Mouse (Mus musculus): Measurements from ENCODE around the gene Casz1. TPM values are rescaled to one million over a fixed set of nuclear protein-coding genes. Genes with fewer than 3 reads are reported as not detected.

Casz1 gene
- polyA plus RNA-seq, 1 experiment from 2014 or later: 17.3 TPM

GRCm38 (mm10) chr4:148855527-148855926 is 51.3 kb downstream of the Casz1 start:
- no peaks in the 10 kb centered on the region for H3K9me3 ChIP-seq
- H3K9ac ChIP-seq: no peak overlapping the region
- peak overlapping the region; percentile 49 for H3K27ac ChIP-seq (replicated peaks)
- H3K4me1 ChIP-seq (replicated peaks): peaks cover 68% of the 10 kb centered on the region
- no peak overlapping the region for H3K4me2 ChIP-seq
- 81% methylated on average over 5 of the region's 5 CpGs for WGBS
- H3K27me3 ChIP-seq: peaks cover 70% of the 10 kb centered on the region
- H3K4me3 ChIP-seq: no peak overlapping the region
- no peaks in the 10 kb centered on the region for H3K36me3 ChIP-seq
- no peak for ATAC-seq (ENCODE audit: low read depth)

GRCm38 (mm10) chr4:148856216-148856615 is 52.0 kb downstream of the Casz1 start:
- Histone ChIP-seq H3K27ac (replicated peaks) (0 out of 2 replicates have a peak overlapping the region, but pooled peaks have one; percentile 47), H3K9me3 (no peaks in the 10 kb centered on the region), H3K36me3 (no peaks in the 10 kb centered on the region), H3K27me3 (peaks cover 72% of the 10 kb centered on the region), H3K9ac (0 out of 2 replicates have a peak overlapping the region, but pooled peaks have one; percentile 1), H3K4me3 (no peak overlapping the region), H3K4me1 (replicated peaks) (peaks cover 70% of the 10 kb centered on the region), H3K4me2 (no peak overlapping the region)
- 70% methylated on average over 4 of the region's 4 CpGs for WGBS
- no peak for ATAC-seq (ENCODE audit: low read depth)

GRCm38 (mm10) chr4:148857398-148858084 is 53.3 kb downstream of the Casz1 start:
- ATAC-seq (ENCODE audit: low read depth): no peak
- Histone ChIP-seq H3K36me3 (no peaks in the 10 kb centered on the region), H3K4me2 (no peak overlapping the region), H3K4me3 (no peak overlapping the region), H3K9ac (peak overlapping the region; percentile 22; the same call in 1 of the 2 replicates), H3K9me3 (no peaks in the 10 kb centered on the region), H3K27me3 (peaks cover 79% of the 10 kb centered on the region), H3K27ac (replicated peaks) (0 out of 2 replicates have a peak overlapping the region, but pooled peaks have one; percentile 47), H3K4me1 (replicated peaks) (peaks cover 70% of the 10 kb centered on the region)
- 56% methylated on average over 13 of the region's 13 CpGs for WGBS

GRCm38 (mm10) chr4:148858194-148858593 is 54.0 kb downstream of the Casz1 start:
- Histone ChIP-seq H3K9ac (peak overlapping the region; percentile 22; the same call in 1 of the 2 replicates), H3K9me3 (no peaks in the 10 kb centered on the region), H3K4me3 (no peak overlapping the region), H3K4me1 (replicated peaks) (peaks cover 67% of the 10 kb centered on the region), H3K27ac (replicated peaks) (no peak overlapping the region), H3K27me3 (peaks cover 81% of the 10 kb centered on the region), H3K36me3 (no peaks in the 10 kb centered on the region), H3K4me2 (no peak overlapping the region)
- no peak for ATAC-seq (ENCODE audit: low read depth)
- WGBS: 36% methylated on average over 7 of the region's 7 CpGs

GRCm38 (mm10) chr4:148859415-148859814 is 55.2 kb downstream of the Casz1 start:
- Histone ChIP-seq H3K36me3 (no peaks in the 10 kb centered on the region), H3K27ac (replicated peaks) (peak overlapping the region; percentile 90), H3K9me3 (no peaks in the 10 kb centered on the region), H3K4me2 (peak overlapping the region; percentile 51), H3K9ac (peak overlapping the region; percentile 49; the same call in 1 of the 2 replicates), H3K4me3 (peak overlapping the region; percentile 23), H3K4me1 (replicated peaks) (peaks cover 67% of the 10 kb centered on the region), H3K27me3 (peaks cover 91% of the 10 kb centered on the region)
- ATAC-seq (ENCODE audit: low read depth): peak; percentile 10; the same call in 1 of the 2 replicates
- 39% methylated on average over 7 of the region's 7 CpGs for WGBS

GRCm38 (mm10) chr4:148859906-148860491 is 55.8 kb downstream of the Casz1 start:
- Histone ChIP-seq H3K27ac (replicated peaks) (peak overlapping the region; percentile 90), H3K9me3 (no peaks in the 10 kb centered on the region), H3K4me3 (peak overlapping the region; percentile 23), H3K9ac (peak overlapping the region; percentile 50), H3K27me3 (peaks cover 91% of the 10 kb centered on the region), H3K4me2 (peak overlapping the region; percentile 51), H3K4me1 (replicated peaks) (peaks cover 67% of the 10 kb centered on the region), H3K36me3 (no peaks in the 10 kb centered on the region)
- 1% methylated on average over 27 of the region's 27 CpGs for WGBS
- ATAC-seq (ENCODE audit: low read depth): peak; percentile 79

- peaks cover 67% of the 10 kb centered on the region for H3K4me1 ChIP-seq (replicated peaks)
- no peaks in the 10 kb centered on the region for H3K36me3 ChIP-seq
- peak overlapping the region; percentile 50; the same call in 1 of the 2 replicates for H3K9ac ChIP-seq
- peaks cover 91% of the 10 kb centered on the region for H3K27me3 ChIP-seq
- H3K9me3 ChIP-seq: no peaks in the 10 kb centered on the region
- H3K4me3 ChIP-seq: peak overlapping the region; percentile 23; the same call in 1 of the 2 replicates
- peak overlapping the region; percentile 51 for H3K4me2 ChIP-seq
- ATAC-seq (ENCODE audit: low read depth): no peak
- peak overlapping the region; percentile 90 for H3K27ac ChIP-seq (replicated peaks)
- WGBS: 21% methylated on average over 7 of the region's 7 CpGs
These were observed 56.4 kb downstream of the Casz1 start for GRCm38 (mm10) chr4:148860636-148861035.

GRCm38 (mm10) chr4:148866812-148867470 is 62.7 kb downstream of the Casz1 start:
- H3K36me3 ChIP-seq: no peaks in the 10 kb centered on the region
- 1% methylated on average over 12 of the region's 12 CpGs for WGBS
- H3K4me3 ChIP-seq: no peak overlapping the region
- peak overlapping the region; percentile 43 for H3K27ac ChIP-seq (replicated peaks)
- H3K9ac ChIP-seq: no peak overlapping the region
- peaks cover 85% of the 10 kb centered on the region for H3K27me3 ChIP-seq
- no peaks in the 10 kb centered on the region for H3K9me3 ChIP-seq
- peak; percentile 56 for ATAC-seq (ENCODE audit: low read depth)
- 0 out of 2 replicates have a peak overlapping the region, but pooled peaks have one; percentile 13 for H3K4me2 ChIP-seq
- H3K4me1 ChIP-seq (replicated peaks): peaks cover 63% of the 10 kb centered on the region

GRCm38 (mm10) chr4:148867721-148868397 is 63.6 kb downstream of the Casz1 start:
- no peak overlapping the region for H3K4me2 ChIP-seq
- H3K27ac ChIP-seq (replicated peaks): peak overlapping the region; percentile 33; the same call in 1 of the 2 replicates
- 47% methylated on average over 11 of the region's 11 CpGs for WGBS
- no peaks in the 10 kb centered on the region for H3K9me3 ChIP-seq
- peaks cover 85% of the 10 kb centered on the region for H3K27me3 ChIP-seq
- no peak overlapping the region for H3K4me3 ChIP-seq
- H3K36me3 ChIP-seq: no peaks in the 10 kb centered on the region
- ATAC-seq (ENCODE audit: low read depth): peak; percentile 81
- no peak overlapping the region for H3K9ac ChIP-seq
- peaks cover 64% of the 10 kb centered on the region for H3K4me1 ChIP-seq (replicated peaks)

GRCm38 (mm10) chr4:148869566-148869965 is 65.3 kb downstream of the Casz1 start:
- ATAC-seq (ENCODE audit: low read depth): no peak
- no peaks in the 10 kb centered on the region for H3K36me3 ChIP-seq
- H3K27ac ChIP-seq (replicated peaks): no peak overlapping the region
- 80% methylated on average over 7 of the region's 7 CpGs for WGBS
- no peak overlapping the region for H3K9ac ChIP-seq
- H3K4me1 ChIP-seq (replicated peaks): peaks cover 71% of the 10 kb centered on the region
- no peaks in the 10 kb centered on the region for H3K9me3 ChIP-seq
- peaks cover 86% of the 10 kb centered on the region for H3K27me3 ChIP-seq
- H3K4me3 ChIP-seq: no peak overlapping the region
- H3K4me2 ChIP-seq: no peak overlapping the region

GRCm38 (mm10) chr4:148870496-148870895 is 66.3 kb downstream of the Casz1 start:
- H3K9me3 ChIP-seq: no peaks in the 10 kb centered on the region
- no peak overlapping the region for H3K4me3 ChIP-seq
- no peak overlapping the region for H3K9ac ChIP-seq
- H3K27ac ChIP-seq (replicated peaks): no peak overlapping the region
- peaks cover 70% of the 10 kb centered on the region for H3K4me1 ChIP-seq (replicated peaks)
- H3K36me3 ChIP-seq: no peaks in the 10 kb centered on the region
- no peak for ATAC-seq (ENCODE audit: low read depth)
- H3K27me3 ChIP-seq: peaks cover 85% of the 10 kb centered on the region
- no peak overlapping the region for H3K4me2 ChIP-seq
- WGBS: 84% methylated on average over 4 of the region's 4 CpGs
